ENCODE assay signal across 8 mouse cellular contexts in the genomic region with DNA sequence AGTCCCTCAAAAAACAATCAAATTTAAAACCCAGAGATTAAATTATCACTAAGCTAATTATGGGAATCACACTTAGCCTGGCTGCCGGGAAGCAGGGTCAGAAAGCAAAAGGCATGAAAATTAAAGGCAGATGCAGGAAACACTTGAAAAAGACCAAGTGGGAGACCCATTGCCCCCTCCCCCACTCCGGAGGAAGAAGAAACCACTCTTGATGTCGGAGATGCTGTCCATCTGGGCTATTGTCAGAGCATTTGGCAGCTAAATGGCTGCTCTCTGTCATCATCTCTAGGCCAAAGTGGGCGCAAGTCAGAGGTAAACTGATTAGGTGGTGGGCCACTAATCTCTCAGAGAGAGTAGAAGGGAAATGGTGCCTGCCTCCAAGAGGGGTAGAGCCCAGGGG.
"Had no signal": no experiment of that assay in that cellular context is flagged by ENCODE, and none has a peak within 500 bp of the region (broad histone marks: within the 10 kb centered on the region; RNA-seq: fewer than 3 reads in every experiment).

No protein-coding gene starts in this region.

- H3K36me3 ChIP-seq: limb, embryonic 13.5 days; midbrain, embryonic 12.5 days; stomach, embryonic 15.5 days had no signal

- DNase-seq: kidney, postnatal 14 days; lung, adult 18-20 months; thymus, adult 2 months; thymus, postnatal 25 days had no signal

- H3K27me3 ChIP-seq: limb, embryonic 13.5 days; midbrain, embryonic 12.5 days; stomach, embryonic 15.5 days had no signal

- H3K4me3 ChIP-seq: limb, embryonic 13.5 days; midbrain, embryonic 12.5 days; stomach, embryonic 15.5 days had no signal

- H3K4me2 ChIP-seq: limb, embryonic 13.5 days; midbrain, embryonic 12.5 days; stomach, embryonic 15.5 days had no signal

- H3K4me1 ChIP-seq: stomach, embryonic 15.5 days had no signal

- H3K27ac ChIP-seq: limb, embryonic 13.5 days; liver, embryonic 14.5 days; midbrain, embryonic 12.5 days; stomach, embryonic 15.5 days had no signal

- H3K9me3 ChIP-seq: limb, embryonic 13.5 days; midbrain, embryonic 12.5 days; stomach, embryonic 15.5 days had no signal

- H3K9ac ChIP-seq: limb, embryonic 13.5 days; liver, embryonic 14.5 days; midbrain, embryonic 12.5 days; stomach, embryonic 15.5 days had no signal
